Mouse (Mus musculus) left cerebral cortex, postnatal 25 days (tissue): ENCODE data around the gene Mmp15. TPM values are rescaled to one million over a fixed set of nuclear protein-coding genes. Genes with fewer than 3 reads are reported as not detected.

ENCODE experiments used
- DNase-seq, 2 experiments: peaks; one replicate each; pipeline ENCODE4 v3.0.0; 2022; ENCODE audit warnings: low spot score in 2 of 2, mixed read lengths in 1 of 2
- intact Hi-C: fragments of 180-260 bp; cut with DNase I; formaldehyde crosslinking; loops from one replicate; pipeline ENCODE4 v1.15.1; 2025
- total RNA-seq, 2 experiments: library from RNA; stranded (reverse); gene quantifications; 2 replicates each; pipeline ENCODE4 v1.2.3; 2021

Mmp15 gene
- total RNA-seq, 2 experiments from 2014 or later, result 20.9 TPM

DNA sequence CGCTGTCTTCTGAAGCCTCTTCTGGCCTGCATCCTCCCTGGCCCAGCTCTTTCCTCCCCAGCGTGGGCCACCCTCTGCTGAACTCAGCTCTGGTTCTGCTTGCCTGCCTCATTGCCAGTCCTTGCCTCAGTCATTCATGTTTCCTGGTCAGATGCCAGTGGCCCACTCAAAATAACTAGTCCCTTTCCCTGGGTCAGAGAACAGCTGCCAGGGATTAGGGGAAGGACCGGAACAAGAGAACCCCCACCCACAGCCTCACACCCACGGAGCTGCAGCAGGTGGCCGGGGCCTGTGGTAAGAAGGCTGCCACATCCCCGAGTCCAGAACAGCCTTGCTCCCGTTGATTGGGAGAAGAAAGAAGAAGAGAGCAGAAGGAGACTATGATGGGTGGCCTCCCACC, 49.0 kb downstream of the Mmp15 start:
- DNase-seq, result no peak
- intact Hi-C loops, result no loop called here

DNA sequence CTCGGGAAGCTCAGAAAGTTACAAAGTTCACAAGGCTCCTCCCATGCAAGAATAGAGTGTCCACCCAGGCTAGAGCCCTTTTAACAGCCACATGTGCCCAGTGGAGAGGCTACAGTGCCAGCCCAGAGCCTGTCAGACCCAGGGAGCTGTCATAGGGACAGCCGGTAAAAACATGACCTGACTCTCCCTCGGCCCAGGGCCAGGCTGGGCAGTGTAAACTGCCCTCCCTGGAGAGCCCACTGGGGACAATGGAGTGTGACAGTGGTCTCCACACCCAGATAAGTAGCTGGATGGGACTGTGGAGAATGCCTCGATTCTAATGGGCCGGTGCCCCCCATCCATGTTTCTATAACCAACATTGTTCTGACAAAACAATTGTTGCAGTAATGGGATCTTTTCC, 57.5 kb downstream of the Mmp15 start:
- no peak for DNase-seq
- intact Hi-C loops, result no loop called here

DNA sequence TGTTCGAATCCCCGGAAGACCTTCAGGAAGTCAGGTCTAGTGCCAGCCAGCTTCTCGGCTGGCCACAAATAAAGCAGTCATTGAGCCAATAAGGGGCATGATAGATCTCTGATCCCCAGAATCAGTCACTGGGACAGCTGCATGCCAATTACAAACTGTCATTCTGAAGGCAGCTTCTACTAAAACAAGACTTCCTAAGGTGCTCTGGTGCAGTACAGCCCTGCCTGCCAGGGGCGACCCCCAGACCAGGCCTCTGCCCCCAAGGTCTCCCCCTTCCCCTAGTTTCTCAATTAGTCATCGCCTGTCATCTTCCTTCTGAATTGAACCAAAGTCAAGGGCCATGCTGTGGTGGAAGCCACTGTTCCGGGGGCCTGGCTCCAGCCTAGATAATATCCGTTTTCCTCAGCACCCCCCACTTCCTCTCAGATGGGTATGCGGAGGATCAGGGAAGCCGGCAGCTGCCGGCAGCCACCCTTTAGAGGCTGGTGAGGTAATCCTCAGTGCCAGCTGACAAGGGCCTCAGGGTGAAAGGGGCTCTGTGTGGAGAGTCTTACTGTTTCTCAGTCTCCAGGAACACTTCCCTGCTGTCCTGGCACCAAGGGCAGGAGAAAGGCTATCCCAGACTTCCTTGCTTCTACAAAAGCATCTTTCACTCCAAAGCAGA, 59.4 kb downstream of the Mmp15 start:
- DNase-seq, result peak in 1 of 2 experiments; percentile 18
- intact Hi-C loops, result no loop called here

DNA sequence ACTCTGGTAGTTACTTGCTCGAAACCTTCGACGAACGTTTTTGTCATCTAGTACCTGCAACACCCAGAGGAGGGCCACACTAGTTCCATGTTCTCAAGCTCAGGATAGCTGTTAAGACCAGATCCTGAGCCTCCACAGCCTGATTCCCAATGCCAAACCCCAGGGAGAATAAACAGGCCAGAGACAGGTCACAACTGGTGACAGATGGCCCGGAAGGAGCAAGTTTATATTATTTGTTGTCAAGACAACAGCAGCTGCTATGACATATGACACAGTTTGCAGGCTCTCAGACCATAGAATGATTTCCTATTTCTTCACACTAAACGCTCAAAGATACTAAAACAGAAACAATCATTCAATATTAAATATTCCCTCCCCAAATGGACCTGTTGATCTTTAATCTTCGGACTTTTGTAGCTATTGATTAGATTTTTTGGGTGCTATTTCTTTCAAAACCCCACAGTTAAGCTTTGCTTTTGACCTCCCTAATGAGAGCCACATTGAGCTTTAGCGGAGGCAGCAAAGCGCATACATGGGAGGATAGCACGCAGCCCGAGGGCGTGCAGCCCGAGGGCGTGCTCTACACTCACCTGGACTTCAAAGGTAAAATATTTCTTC, 70.2 kb downstream of the Mmp15 start:
- intact Hi-C loops, result no loop called here
- no peak for DNase-seq

Other genes with a start within 250 kb of the Mmp15 start
- gene Kifc3, start 149.5 kb upstream of the Mmp15 start, total RNA-seq, result 10 to 100 TPM; 52.6 to 53.0 TPM
- gene Cngb1, start 45.7 kb upstream of the Mmp15 start, total RNA-seq, result under 1 TPM; 0.48 to 0.53 TPM
- gene Tepp, start 41.7 kb upstream of the Mmp15 start, total RNA-seq, result not detected
- gene Zfp319, start 20.3 kb upstream of the Mmp15 start, total RNA-seq, result 10 to 100 TPM; 15.0 to 17.5 TPM
- 10 to 100 TPM; 13.5 to 14.0 TPM for gene Usb1, start 20.0 kb upstream of the Mmp15 start, total RNA-seq
- 10 to 100 TPM; 57.8 to 60.0 TPM for gene Cfap20, start 82.6 kb downstream of the Mmp15 start, total RNA-seq
- 10 to 100 TPM; 92.1 to 99.1 TPM for gene Csnk2a2, start 137.8 kb downstream of the Mmp15 start, total RNA-seq
- 1 to 10 TPM; 2.0 to 2.2 TPM for gene Ccdc113, start 181.8 kb downstream of the Mmp15 start, total RNA-seq
- not detected for gene Prss54, start 224.1 kb downstream of the Mmp15 start, total RNA-seq